Mouse (Mus musculus) thymus, postnatal 14 days (tissue): ENCODE data around the gene Ace2.

Experiments used
- DNase-seq: peaks from one replicate; pipeline ENCODE4 v3.0.0; 2021

The Ace2 gene

DNA sequence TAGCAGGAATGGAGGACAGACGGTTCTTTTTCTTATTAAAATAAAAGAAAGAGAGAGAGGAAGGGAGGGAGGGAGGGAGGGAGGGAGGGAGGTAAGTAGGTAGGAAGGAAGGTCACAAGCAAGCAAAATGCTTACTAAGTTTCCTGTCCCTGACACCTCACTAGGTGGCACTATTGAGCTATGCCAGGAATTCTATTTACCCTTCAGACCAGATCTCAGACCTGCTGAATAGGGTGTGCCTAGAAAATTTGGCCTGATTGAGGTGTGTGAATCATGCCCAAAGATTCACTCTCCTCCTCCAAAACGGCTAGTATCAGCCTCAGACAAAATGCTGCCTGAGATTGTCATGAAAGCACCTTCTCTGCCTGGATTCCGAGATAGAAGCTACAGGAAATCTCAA is 44.7 kb downstream of the Ace2 start:
- DNase-seq, result peak; percentile 41

DNA sequence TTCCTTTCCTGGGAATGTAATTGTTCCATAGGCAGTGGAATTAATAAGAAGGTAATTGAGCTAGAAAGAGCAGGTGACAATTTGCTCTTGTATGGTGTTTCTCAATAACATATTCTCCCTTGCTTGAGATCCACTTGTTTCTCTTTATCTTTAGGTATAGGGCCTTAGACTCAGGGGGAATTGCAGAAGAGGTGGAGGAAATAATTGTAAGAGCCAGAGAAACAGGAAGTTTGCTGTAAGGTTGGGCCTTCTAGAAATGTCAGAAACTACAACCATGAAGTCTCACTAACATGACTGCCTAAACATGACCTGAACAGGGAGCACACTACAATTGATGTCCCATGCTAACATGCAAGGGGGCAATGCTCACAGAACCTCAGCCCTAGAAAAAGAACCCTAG is 50.7 kb downstream of the Ace2 start:
- DNase-seq, result no peak

DNA sequence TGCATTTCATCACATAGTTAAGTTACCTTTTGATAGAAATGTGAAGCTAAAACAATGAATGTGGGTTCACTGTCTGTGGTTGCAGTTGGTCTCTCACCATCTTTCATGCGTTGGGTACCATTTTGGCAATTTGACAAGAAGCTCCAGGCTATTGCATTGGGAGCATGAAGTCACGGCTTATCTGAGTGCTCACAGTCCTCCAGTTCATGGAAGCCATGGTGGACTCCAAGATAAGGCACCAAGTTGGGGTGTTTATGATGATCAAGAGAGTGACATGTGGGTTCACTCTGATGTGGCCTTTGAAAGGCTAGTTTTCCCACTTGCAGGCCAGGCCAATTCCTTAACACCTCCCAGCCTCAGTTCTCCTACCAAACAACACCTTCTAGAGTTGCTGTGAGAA is 58.5 kb downstream of the Ace2 start:
- DNase-seq, result no peak

DNA sequence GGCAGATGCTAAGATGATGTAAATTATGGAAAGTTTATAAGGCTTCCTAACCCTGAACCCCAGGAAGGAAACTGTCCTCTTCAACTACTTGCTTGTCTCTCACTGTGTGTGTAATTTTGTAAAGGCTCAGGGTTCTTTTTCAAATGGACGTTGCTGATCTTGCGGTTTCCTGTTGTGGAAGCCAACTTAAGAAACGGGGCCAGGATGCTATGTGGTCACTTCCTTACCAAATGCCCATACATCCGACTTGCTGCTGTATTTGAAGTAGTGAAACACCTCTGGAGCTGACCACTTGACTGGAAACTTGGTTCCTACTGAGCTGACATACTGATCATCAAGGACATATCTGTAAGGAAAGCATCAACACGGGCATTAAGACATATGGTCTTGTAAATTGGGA is 61.4 kb downstream of the Ace2 start:
- no peak for DNase-seq

DNA sequence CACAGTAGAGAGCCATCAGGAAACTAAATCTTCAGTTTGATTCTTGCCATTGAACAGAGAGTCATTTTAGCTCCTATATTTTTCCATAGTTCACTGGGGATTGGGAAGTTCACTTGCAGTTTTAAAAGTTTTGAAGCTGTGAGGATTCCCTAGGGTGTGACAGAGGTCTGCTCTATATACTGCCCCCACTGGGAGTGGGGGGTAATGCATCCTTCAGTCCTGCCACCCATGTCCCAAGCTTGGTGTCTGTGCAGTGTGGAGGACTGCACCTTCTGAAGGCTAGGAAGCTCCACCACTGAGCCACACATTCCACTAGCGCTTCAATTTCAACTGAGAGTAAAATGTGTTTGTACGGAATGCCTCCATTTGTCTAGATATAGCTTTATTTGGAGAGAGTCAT is 82.9 kb downstream of the Ace2 start:
- peak; percentile 24 for DNase-seq

DNA sequence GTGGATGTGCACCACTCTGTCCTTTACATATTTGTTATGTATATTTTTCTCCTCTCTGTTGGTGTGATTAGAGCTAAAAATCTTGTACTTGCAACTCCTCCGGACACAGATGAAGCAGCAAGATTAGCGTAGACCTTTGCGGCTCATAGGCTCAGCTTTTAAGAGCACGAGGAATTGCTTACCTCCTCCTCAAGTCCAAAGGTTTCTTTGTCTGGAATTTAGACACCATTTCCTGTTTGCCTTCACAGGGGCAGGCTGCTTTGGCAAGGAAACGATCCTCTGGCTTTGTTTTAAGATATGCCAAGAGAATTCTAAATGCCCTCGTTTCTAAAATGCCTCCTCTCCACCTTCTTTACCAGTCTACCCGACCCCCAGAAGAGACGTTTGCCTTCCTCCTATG is 94.2 kb downstream of the Ace2 start:
- no peak for DNase-seq
